Mouse (Mus musculus): Measurements from ENCODE around the gene Zfand6. TPM values are rescaled to one million over a fixed set of nuclear protein-coding genes. Genes with fewer than 3 reads are reported as not detected.

The Zfand6 gene
- polyA plus RNA-seq, 1 experiment from 2014 or later = 185 TPM

- H3K27ac ChIP-seq = no peak overlapping the region
- WGBS = 77% methylated on average over 6 of the region's 6 CpGs
Observed at GRCm38 (mm10) chr7:84566200-84566599, 123.6 kb downstream of the Zfand6 start.

GRCm38 (mm10) chr7:84564236-84564635 is 125.5 kb downstream of the Zfand6 start:
- Histone ChIP-seq H3K9me3 (replicated peaks) (no peaks in the 10 kb centered on the region), H3K4me1 (no peaks in the 10 kb centered on the region), H3K4me3 (no peak overlapping the region), H3K36me3 (no peaks in the 10 kb centered on the region), H3K27ac (no peak overlapping the region), H3K27me3 (ENCODE audit: low read depth, poor library complexity, severe bottlenecking) (no peaks in the 10 kb centered on the region)
- DNase-seq (ENCODE audit: low spot score) = no peak
- WGBS = 87% methylated on average over 3 of the region's 3 CpGs

More at GRCm38 (mm10) chr7:84566200-84566599, 123.6 kb downstream of the Zfand6 start:
- no peaks in the 10 kb centered on the region for H3K9me3 ChIP-seq (replicated peaks)
- no peak for DNase-seq (ENCODE audit: low spot score)
- no peaks in the 10 kb centered on the region for H3K4me1 ChIP-seq
- H3K36me3 ChIP-seq = no peaks in the 10 kb centered on the region
- H3K4me3 ChIP-seq = no peak overlapping the region
- no peaks in the 10 kb centered on the region for H3K27me3 ChIP-seq (ENCODE audit: low read depth, poor library complexity, severe bottlenecking)

Other genes with a start within 250 kb of the Zfand6 start
- 0.03 TPM in 1 of 2 replicates, not detected in the other for gene Gm2115, start 161.0 kb downstream of the Zfand6 start, polyA plus RNA-seq (2016; fragmentation: Nextera tagmentation; extraction: Ambion mirVana)
- gene Fah, start 83.2 kb downstream of the Zfand6 start, polyA plus RNA-seq (2016; fragmentation: Nextera tagmentation; extraction: Ambion mirVana) = 1.4 and 2.9 TPM in 2 replicates
- gene Olfr291, start 163.6 kb upstream of the Zfand6 start, polyA plus RNA-seq (2016; fragmentation: Nextera tagmentation; extraction: Ambion mirVana) = not detected in 2 replicates